Mouse (Mus musculus) stomach, postnatal 0 days (tissue): ENCODE measurements at regions not wholly inside any gene's neighbourhood (a gene's known extent, or its start where the extent isn't known, plus 50 kb on each side); places are given as distances from the start of the nearest gene placed in this dataset.
"Not testable (repeated sequence)": the region's sequence is repeated elsewhere in the genome, so short reads cannot be mapped to it uniquely, and the experiment has no call there.

Source experiments
- ATAC-seq: fragments of 200-750 bp; cut with Nextera tagmentation; 2 replicates; pipeline ENCODE4 v1.8.0; 2017; ENCODE audit not compliant: low FRiP score, low TSS enrichment
- DNase-seq: peaks from one replicate; pipeline ENCODE4 v3.0.0-alpha.2; 2016; ENCODE audit warnings: low spot score
- H3K27ac ChIP-seq: fragments of 300-500 bp; sonication (generic); replicated peaks from 2 replicates; pipeline ENCODE4 v1.5.1; 2014; ENCODE audit warnings: mild to moderate bottlenecking, control low read depth
- H3K27me3 ChIP-seq: fragments of 300-500 bp; sonication (generic); 2 replicates; pipeline ENCODE4 v1.6.1; 2014; ENCODE audit warnings: low read length; ENCODE audit not compliant: control insufficient read depth, insufficient read depth
- H3K36me3 ChIP-seq: fragments of 300-500 bp; sonication (generic); 2 replicates; pipeline ENCODE4 v1.6.1; 2014; ENCODE audit warnings: low read length, mixed read lengths; ENCODE audit not compliant: control insufficient read depth, insufficient read depth
- H3K4me1 ChIP-seq: fragments of 300-500 bp; sonication (generic); replicated peaks from 2 replicates; pipeline ENCODE4 v1.6.1; 2014; ENCODE audit warnings: antibody characterized with exemption; ENCODE audit not compliant: control insufficient read depth, insufficient read depth
- H3K4me2 ChIP-seq: fragments of 300-500 bp; sonication (generic); replicated peaks from 2 replicates; pipeline ENCODE4 v1.6.1; 2014; ENCODE audit warnings: low read depth, mild to moderate bottlenecking, control low read depth, moderate library complexity
- H3K4me3 ChIP-seq: fragments of 300-500 bp; sonication (generic); 2 replicates; pipeline ENCODE4 v1.5.1; 2014; ENCODE audit warnings: low read depth, low read length, control low read depth
- H3K9ac ChIP-seq: fragments of 300-500 bp; sonication (generic); 2 replicates; pipeline ENCODE4 v1.6.1; 2014; ENCODE audit warnings: mild to moderate bottlenecking, low read length, control low read depth, mixed read lengths
- H3K9me3 ChIP-seq: fragments of 300-500 bp; sonication (generic); 2 replicates; pipeline ENCODE4 v1.6.1; 2016; ENCODE audit warnings: low read length; ENCODE audit not compliant: control insufficient read depth
- CTCF ChIP-seq: IDR thresholded peaks from 2 replicates; pipeline ENCODE4 v1.5.1; 2016; ENCODE audit warnings: antibody characterized with exemption, low read depth, mild to moderate bottlenecking, moderate library complexity
- EP300 ChIP-seq: optimal IDR thresholded peaks from 2 replicates; pipeline ENCODE3; 2016; ENCODE audit warnings: antibody characterized with exemption
- WGBS: fragments of 180-500 bp; shearing (Covaris S2); extraction: QIAGEN DNeasy Blood & Tissue Kit; methylation state at CpG from one replicate; pipeline ENCODE4 v1.1.7; 2014; 5-methylcytosine and 5-hydroxymethylcytosine counted together

DNA sequence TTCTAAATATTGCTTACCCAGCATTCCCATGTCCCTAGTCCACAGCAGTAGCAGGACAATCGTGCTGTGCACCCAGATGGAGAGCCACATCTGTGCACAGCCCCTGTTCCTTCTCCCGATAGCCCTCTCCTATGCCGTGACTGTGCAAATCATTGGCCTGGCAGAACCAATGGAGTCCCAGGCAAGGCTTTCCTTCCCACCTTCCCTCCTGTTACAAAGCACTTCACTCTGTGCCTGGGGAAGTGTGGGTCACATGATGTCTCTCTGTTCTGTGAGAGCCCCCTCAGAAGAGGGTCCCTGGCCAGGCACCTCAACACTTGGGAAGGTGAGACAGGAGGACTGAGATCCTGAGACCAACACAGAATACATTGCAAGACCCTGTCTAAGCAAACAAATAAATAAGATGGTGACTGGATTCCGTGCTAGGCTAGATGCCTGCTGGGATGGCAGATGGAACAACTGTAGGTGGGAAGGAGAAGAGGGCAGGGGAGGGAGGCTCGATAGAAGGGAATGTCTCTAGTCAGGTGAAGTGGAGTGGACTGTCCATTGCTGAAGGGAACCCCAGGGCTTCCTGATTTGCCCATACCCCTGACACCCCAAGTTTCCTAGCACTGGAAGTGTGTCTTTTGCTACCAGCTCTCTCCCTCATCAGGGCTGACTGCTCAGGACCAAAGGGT lies 73.5 kb downstream of the Rassf10 start:
- H3K4me1 ChIP-seq = 0 out of 2 replicates have a peak, but pooled peaks cover 2% of the 10 kb centered on the region
- no peaks in the 10 kb centered on the region for H3K27me3 ChIP-seq
- no peak overlapping the region for H3K4me3 ChIP-seq
- DNase-seq = no peak
- WGBS = 70% methylated on average over 5 of the region's 5 CpGs
- H3K27ac ChIP-seq = no peak overlapping the region
- no peaks in the 10 kb centered on the region for H3K36me3 ChIP-seq
- no peak overlapping the region for H3K9ac ChIP-seq
- TF ChIP-seq CTCF = no peak
- no peak for TF ChIP-seq EP300
- no peak for ATAC-seq
- no peak overlapping the region for H3K4me2 ChIP-seq
- H3K9me3 ChIP-seq = no peaks in the 10 kb centered on the region

DNA sequence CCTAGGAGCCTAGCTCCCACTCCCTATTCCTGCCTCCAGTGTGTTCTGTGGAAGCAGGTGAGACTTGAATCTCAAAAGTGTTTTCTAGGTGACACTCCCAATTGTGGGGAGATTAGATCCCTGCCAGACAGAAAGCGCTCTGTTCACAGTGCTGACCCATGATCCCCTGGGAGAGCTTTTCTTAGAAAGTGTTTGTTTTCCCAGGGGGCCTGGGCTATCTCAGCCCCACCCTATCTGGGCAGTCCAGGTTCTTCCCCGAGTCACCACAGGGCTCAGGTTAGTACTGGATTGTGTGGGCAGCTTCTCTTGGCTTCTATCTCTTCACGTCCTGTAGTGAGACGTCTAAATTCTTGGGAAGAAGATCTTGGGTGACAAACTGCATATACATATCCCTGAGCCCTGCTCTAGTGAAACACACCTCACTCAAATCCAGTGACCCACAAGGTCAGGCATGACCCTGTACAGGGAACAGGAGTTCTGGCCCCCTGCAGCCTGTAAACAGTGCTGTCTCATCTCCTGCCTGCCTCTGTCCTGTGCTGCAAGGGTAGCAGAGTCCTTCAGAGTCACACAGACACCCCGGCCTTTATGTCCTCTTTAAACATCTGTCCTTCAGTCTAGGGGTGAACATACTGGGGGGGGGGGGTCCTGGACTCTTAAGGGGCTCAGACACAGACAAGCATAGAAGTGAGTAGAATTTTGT lies 76.4 kb downstream of the Rassf10 start:
- peak; percentile 63 for DNase-seq
- ATAC-seq = peak; percentile 88
- TF ChIP-seq CTCF (no peak), EP300 (no peak)
- H3K9ac ChIP-seq = no peak overlapping the region
- H3K36me3 ChIP-seq = no peaks in the 10 kb centered on the region
- H3K4me1 ChIP-seq = 0 out of 2 replicates have a peak, but pooled peaks cover 2% of the 10 kb centered on the region
- peak overlapping the region; percentile 69 for H3K27ac ChIP-seq
- H3K4me2 ChIP-seq = no peak overlapping the region
- H3K27me3 ChIP-seq = no peaks in the 10 kb centered on the region
- H3K9me3 ChIP-seq = no peaks in the 10 kb centered on the region
- H3K4me3 ChIP-seq = no peak overlapping the region
- 32% methylated on average over 5 of the region's 5 CpGs for WGBS

GRCm38 (mm10) chr7:113035751-113036150 lies 82.0 kb downstream of the Rassf10 start:
- no peaks in the 10 kb centered on the region for H3K36me3 ChIP-seq

DNA sequence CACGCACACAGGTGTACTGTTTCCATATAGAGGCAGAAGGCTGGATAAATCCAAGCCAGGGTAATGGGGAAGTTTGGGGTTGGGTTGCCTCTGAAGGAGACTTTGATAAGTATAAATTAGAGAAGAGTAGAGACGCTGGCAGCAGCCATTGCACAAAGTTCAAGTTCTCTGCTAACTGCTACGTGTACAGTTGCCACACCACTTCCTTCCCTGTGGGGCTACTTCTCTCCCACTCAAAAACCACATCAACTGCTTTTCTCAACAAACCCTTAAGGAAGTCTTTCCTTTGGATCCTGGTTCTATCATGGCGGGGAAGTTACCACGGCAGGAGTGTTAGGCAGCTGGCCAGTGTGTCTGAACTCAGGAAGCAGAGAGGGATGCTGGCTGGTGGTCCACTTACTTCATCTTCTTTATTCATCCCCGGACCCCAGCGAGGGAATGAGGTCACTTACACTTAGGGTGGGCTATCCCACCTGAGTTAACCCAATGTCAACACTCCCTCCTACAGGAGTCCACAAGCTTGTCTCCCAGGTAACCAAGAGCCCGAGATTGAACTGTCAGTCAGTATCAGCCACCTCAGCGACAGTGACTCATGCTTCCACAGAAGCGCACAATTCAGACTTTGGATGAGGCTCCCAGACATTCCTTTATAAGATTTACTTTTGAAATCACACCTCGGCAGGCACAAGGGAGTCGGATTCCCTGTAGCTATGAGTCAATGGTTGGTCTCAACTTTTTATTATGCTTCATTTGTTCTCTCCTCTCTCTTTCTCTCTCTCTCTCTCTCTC lies 84.3 kb downstream of the Rassf10 start:
- no peak for ATAC-seq
- WGBS = 53% methylated on average over 12 of the region's 12 CpGs
- no peaks in the 10 kb centered on the region for H3K27me3 ChIP-seq

More at GRCm38 (mm10) chr7:113035751-113036150, 82.0 kb downstream of the Rassf10 start:
- ATAC-seq = no peak
- Histone ChIP-seq H3K4me1 (0 out of 2 replicates have a peak, but pooled peaks cover 2% of the 10 kb centered on the region), H3K27ac (no peak overlapping the region), H3K27me3 (no peaks in the 10 kb centered on the region), H3K9me3 (no peaks in the 10 kb centered on the region), H3K4me2 (no peak overlapping the region), H3K9ac (no peak overlapping the region), H3K4me3 (no peak overlapping the region)
- TF ChIP-seq CTCF (no peak), EP300 (no peak)
- DNase-seq = no peak
- WGBS = 73% methylated on average over 4 of the region's 4 CpGs

DNA sequence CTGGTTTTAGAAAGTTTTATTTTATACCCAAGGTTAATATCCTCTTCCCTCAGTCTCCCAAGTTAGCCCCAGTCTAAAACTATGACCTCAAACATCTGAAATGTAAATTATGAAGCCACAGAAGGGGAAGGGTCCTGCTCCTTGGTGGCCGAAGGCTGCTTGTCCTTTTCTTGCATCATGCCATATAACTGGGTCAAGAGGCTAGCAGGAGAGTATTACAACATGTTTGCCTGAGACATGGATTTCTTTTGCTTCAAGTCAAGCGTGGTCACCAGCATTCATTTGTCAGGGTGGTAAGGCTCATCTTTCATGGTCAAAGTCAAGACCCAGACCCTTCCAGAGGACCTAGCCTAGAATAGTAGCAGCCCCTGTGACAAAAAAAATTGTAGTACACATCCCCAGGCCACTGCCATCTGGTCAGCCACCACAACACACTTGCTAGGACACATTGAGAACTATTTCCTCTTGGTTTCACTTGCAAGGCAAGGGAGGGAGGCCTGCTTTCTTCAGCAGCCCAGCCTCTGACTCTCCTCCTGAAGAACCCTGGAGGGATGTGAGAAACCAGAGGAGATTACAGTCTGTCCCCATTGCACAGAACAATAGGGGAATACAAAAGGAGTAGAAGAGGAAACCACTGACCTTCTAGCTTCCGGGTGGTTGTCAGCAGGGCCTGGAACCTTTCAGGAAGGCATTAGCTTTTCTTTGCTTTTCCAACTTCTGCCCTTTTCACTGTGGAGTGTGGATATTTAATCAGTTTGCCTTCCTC lies 85.3 kb downstream of the Rassf10 start:
- Histone ChIP-seq H3K9me3 (no peaks in the 10 kb centered on the region), H3K4me3 (no peak overlapping the region), H3K4me1 (no peaks in the 10 kb centered on the region), H3K36me3 (no peaks in the 10 kb centered on the region), H3K4me2 (no peak overlapping the region), H3K27me3 (no peaks in the 10 kb centered on the region), H3K27ac (no peak overlapping the region), H3K9ac (no peak overlapping the region)
- ATAC-seq (no peak), DNase-seq (no peak)
- TF ChIP-seq EP300 (no peak), CTCF (no peak)
- WGBS = 80% methylated on average over 3 of the region's 3 CpGs

More for the DNA sequence above, 84.3 kb downstream of the Rassf10 start:
- Histone ChIP-seq H3K9me3 (no peaks in the 10 kb centered on the region), H3K4me2 (no peak overlapping the region), H3K36me3 (no peaks in the 10 kb centered on the region), H3K4me3 (no peak overlapping the region), H3K4me1 (no peaks in the 10 kb centered on the region), H3K27ac (no peak overlapping the region), H3K9ac (no peak overlapping the region)
- no peak for TF ChIP-seq CTCF
- TF ChIP-seq EP300 = no peak
- no peak for DNase-seq

DNA sequence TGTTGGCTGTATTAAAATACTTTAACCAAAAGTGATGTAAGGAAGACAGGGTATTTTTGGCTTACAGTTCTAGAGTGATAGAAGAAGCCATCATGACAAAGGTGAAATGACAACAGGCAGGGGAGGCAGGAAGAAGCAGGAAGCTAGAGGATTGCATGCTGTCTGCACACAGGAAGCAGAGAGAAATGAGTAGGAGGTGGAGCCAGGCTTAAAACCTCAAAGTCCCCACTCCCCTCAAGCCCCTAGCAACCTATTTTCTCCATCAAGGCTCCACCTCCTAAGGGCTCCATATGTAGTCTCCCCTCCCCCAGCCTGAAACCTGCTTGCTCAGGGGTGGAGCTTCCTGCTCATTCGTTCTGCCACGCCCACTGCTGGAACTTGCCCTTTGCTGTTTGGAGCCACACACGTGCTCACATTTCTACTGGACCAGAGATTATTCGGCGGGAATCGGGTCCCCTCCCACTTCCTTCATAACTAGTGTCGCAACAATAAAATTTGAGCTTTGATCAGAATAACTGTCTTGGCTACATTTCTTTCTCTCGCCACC lies 91.9 kb downstream of the Rassf10 start:
- not testable (repeated sequence) for ATAC-seq, H3K27ac ChIP-seq, H3K4me3 ChIP-seq, H3K4me1 ChIP-seq, H3K9me3 ChIP-seq, H3K36me3 ChIP-seq, H3K27me3 ChIP-seq, H3K4me2 ChIP-seq, H3K9ac ChIP-seq
- peak; percentile 75 for DNase-seq
- WGBS = 49% methylated on average over 7 of the region's 8 CpGs
